Mouse (Mus musculus): ENCODE measurements around the gene E2f1.

Gene E2f1

DNA sequence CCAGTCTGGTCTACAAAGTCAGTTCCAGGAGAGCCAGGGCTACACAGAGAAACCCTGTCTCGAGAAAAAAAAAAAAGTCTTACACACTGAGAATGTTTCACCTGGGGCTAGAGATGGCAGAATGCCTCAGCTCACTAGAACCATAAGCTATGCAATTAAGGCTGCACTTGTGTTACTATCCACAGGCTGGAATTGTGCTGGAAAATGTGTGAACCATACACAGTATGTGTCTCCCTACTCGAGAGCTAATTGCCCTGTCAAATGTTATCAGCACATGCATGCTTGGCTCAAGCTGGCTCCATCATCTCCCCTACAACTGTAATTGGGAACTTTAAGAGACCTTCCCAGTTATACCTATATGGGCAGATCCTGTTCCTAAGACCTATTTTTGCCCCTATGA lies 18.8 kb downstream of the E2f1 start:
- peak in 1 of 2 experiments; percentile 13 for DNase-seq

DNA sequence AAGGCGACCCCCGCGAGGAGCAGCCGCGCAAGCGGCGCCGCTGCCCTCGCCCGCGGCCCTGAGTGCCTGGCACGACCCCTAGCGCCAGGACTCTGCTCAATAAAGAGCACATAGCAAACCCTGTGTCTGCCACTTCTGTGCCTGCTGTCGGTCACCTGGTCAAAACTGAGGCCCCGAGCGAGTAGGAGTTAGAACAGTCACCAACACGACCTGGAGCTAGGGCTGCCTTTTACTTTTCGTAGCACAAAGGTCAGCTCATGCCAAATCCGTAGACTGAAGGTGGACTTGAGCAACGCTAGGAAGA lies 19.9 kb downstream of the E2f1 start:
- DNase-seq: no peak

DNA sequence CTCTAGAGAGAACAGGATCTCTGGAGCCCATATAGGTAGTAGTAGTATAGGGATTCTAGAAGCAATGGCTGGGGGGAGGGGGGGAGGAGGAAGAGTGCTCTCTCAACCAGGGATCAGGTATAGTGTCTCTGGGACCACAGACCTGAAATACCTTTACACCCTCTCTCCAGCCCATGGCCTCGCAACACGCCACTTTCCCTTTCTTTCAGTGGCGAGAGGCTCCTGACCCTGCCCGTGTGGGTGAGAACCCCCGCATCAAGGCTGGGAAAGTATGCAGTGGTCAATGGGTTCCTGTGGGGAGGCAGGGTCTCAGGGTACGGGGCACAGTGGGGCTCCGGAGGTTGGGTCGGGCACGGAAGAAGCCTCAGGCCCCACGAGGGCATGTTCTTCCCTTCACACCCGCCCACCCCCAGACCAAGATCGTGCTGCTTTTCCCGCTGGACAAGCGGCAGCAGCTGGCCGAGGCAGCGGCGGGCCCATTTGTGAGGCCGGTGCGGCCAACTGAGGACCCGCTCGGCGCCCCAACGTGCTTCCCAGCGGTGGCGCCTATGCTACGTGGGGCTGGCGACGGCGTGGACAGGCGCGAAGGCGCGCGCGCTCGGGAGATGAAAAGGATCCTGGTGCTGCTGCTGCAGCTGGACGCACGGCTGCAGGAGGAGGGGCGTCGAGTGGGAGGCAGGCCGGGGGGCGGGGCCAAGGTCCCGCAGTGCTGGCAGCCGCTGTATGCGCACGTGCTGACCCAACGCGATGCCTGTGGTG lies 20.4 kb downstream of the E2f1 start:
- DNase-seq: peak; percentile 26 to 59

DNA sequence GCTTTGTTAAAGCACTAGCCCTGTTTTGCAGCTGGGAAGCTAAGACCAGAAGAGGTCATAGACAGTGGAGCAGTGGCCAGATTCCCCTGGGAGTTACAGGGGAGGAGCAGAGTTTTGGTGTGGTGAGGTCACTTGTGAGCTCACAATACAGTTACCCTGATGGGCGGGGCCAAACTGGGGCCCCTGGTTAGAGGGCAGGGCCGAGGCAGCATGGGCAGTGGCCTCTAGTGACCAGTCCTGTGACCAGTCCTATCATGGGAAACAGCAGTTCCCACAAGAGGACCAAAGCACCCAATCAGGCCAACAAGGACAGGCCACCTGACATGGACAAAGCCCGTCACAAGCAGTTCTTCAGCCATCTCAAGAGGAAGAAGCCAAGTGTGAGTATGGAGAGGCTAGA lies 21.0 kb downstream of the E2f1 start:
- DNase-seq: peak in 1 of 2 experiments; percentile 30

DNA sequence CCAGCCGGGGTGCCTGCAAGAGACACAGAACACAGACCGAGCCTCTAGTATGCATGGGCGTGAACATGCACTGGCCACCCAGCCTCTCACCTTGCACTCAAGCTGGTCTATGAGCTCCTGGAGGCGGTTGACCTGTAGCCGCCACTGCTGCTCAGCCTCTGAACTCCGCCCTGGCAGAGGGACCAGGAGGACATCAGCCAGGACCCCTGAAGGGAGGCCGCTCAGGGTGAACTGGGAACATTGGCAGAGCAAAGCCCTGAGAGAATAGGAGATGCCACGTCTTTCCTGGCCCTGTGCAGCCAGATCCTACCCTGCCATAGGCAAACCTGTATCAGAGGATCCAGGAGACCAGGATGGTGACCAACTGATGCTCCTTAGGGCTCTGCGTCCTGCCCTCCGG lies 23.0 kb downstream of the E2f1 start, which contains the start of gene 1700003F12Rik:
1700003F12Rik (plus strand) TSS at position 375 of the 400 bp plus-strand sequence.
- DNase-seq: peak; percentile 45 to 49

DNA sequence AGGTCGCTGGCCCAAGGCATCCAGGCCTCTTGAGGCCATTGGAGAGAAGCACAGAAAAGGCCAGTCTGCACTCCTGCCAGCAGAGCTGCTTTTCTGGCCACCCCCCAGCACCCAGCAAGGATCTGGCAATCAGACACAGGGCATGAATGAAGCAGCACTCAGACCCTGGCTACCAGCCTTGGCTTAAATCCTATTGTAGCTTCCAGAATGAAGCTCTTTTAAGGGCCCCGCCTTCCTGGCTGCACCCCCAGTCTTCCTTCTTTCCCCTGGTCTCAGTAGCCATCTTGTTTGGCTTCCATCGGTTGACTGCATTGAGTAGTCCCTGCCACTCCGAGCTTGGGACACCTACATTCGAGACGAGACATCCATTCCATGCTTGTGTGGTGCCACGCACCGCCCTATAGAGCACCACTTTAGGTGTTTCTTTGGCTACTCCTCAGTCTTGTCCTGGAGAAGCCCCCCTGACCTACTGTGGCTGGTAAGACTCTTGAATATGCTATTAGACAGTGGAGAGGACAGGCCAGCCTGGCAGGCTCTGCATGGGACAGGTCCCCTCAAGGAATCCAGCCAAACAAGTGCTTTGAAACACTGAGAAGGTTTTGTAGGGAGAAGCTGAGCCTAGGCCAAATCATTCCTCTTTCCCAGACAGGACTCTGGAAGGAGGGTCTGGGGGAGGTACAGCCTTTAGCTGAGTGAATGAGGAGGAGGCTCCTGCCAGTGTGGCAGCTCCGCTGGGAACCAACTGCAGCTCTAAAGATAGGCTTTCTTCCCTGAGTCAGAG lies 25.9 kb downstream of the E2f1 start:
- peak; percentile 98 for DNase-seq

DNA sequence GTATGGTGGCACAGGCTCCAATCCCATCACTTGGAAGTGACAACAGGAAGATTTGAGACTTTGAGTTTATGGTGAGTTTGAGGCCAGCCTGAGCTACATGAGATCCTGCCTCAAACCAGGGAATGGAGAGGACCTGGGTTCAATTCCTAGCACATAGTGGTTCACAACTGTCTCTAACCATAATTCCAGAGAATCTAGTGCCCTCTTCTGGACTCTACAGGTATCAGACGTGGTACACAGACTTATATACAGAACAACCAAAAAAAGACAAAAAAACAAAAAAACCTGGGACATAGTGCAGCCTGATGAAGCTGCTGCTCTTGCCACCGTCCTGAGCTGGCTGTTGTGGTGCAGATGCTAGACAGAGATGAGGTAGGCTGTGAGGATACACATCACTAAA lies 28.1 kb downstream of the E2f1 start:
- DNase-seq: no peak

DNA sequence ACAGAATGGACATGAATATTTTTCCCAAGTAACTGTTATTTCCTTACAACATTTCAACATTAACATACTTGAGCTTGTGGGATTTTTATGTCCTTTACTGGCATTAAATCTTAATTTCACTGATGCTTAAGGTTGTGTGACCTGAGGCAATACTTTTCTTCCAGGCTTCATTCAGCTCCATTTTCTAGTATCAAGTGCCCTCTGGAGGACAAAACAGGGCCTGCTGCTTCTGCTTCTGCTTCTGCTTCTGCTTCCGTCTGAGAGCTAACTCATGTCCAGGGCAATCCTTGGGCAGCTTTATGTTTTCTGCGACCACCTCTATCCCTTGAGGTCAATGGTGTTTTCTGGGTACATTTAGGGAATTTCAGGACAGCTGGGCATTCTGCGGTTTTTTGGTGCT lies 30.0 kb downstream of the E2f1 start:
- DNase-seq: peak; percentile 64 to 79

DNA sequence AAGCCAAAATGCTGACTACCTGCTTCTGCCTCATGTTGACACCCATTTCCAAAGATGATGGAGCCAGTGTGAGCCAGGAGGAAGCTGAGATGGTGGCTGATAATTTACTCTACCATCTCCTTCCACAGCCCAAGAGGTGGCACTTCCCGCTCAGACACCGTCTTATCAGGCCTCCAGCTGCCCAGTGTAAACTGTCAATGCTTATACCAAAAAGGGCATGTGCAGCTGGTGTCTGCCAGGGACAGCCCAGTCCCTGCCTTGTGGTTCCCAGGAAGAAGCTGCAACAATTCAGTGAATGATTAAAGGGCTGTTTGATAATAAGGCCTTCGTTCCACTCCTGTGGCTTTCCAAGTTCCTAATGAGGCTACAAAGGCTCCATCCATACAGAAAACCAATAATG lies 31.0 kb downstream of the E2f1 start:
- DNase-seq: peak; percentile 8 to 23

DNA sequence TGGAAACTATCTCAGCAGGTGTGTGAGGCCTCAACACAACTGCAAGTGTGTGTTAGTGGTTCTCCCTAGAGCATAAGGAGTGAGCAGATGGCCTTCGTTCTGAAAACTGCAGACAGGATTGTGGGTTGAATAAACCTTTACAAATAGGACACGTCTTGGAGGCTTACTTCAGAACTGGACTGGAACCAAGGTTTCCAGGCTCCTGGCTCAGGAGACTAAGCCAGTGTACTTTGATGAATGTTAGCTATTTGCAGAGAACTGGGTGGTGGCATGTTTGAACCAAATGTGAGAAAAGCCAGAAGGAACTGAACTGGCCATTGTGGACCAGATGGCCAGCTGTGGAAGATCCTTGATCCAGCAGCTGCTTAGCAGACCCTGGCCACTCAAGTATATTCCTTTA lies 31.4 kb downstream of the E2f1 start:
- peak; percentile 52 to 60 for DNase-seq

DNA sequence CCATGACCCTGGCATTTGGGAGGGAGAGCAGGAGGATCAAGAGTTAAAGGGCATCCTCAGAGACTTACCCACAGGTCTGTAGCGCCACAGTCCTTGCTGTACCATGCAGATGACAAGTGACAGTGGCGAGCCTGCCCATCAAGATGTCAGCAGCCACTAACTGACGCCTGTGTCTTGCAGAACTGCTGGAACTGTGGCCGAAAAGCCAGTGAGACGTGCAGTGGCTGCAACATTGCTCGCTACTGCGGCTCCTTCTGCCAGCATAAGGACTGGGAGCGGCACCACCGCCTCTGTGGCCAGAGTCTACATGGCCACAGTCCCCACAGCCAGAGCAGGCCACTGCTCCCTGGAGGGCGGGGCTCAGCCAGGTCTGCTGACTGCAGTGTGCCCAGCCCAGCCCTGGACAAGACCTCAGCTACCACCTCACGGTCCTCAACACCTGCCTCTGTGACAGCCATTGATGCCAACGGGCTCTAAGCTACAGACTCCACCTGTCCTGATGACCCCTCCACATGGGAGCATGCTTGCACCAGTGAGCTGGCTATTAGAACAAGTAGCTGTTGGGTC lies 34.9 kb downstream of the E2f1 start:
- DNase-seq: no peak

DNA sequence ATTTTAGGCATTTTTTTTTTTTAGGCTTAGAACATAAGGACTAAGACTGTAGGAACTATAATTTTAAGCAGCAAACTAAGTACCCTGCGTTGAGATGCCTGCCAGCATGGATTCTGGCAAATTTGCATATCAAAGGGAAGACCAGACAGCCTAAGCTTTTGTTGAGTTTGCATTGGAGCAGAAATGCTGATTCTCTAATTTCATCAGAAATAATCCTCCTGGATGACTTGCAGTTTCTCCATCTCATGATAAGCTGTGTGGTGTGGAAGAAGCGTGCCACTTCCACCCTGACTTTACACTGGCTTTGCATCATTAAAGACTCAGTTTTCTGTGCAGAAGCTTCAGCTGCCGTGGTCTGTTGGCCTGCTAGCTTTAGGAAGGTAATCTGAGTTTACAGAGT lies 36.8 kb downstream of the E2f1 start:
- DNase-seq: no peak

DNA sequence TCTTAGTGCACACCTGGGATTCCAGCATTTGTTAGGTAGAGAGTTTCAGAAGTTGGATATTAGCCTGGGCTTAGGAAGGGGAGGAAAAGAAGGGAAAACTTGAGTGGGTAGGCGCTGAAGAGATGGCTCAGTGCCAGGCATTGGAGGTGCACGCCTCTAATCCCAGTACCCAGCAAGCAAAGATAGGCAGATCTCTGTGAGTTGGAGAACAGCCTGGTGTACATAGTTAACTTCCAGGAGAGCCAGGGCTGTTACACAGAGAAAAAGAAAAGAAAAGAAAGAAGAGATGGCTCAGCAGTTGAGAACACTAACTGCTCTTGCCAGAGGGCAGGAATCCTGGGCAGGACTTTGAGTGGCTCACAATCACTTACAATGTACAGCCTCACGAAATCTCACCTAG lies 43.2 kb downstream of the E2f1 start:
- DNase-seq: no peak

DNA sequence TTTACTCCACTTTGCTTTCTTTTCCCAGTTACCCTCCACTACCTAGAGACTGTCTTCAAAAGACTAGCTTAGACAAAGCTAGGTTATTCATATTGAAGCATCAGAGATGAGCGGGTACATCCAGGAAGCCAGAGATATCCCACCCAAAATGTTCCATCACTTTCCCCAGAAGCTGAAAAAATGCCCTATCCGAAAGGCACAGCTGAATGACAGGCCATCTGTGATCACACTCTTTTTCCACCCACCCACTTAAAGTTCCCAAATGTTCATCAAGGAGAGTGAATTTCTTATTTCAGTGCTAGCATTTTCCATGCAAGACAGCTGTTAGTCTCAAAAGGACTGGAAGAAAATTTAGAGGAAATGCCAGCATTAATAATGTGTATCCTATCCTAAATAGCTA lies 44.4 kb downstream of the E2f1 start:
- no peak for DNase-seq

DNA sequence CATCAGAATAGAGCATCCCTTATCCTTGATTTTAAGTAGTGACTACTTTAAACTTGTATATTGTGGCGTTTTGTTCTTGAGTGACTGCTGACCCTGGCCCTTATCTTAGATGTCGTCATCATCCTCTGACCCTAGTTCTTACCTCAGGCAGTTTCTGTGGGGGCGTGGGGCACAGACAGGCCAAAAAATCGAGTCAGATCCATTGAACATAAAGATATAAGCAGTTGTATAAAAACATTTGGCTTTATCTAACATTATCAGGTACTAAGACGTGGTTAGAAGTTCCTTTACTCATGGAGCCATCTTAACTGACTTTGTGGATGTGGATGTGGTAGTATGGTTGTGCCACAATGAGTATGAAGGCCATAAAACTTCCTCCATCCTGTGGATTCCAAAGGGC lies 47.4 kb downstream of the E2f1 start:
- DNase-seq: no peak

DNA sequence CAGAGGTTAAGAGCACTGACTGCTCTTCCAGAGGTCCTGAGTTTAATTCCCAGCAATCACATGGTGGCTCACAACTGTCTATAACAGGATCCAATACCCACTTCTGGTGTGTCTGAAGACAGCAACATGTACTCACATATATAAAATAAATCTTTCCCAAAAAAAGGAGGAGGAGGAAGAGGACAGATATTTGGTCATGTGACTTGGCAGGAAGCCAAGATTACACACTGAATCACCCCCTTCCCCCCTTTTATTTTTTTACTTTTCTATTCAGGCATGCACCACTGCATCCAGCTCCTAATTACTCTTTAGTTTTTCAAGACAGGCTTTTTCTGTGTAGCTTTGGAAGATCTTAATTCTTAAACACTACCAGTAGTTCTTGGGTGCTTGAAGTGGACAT lies 48.2 kb downstream of the E2f1 start:
- no peak for DNase-seq

DNA sequence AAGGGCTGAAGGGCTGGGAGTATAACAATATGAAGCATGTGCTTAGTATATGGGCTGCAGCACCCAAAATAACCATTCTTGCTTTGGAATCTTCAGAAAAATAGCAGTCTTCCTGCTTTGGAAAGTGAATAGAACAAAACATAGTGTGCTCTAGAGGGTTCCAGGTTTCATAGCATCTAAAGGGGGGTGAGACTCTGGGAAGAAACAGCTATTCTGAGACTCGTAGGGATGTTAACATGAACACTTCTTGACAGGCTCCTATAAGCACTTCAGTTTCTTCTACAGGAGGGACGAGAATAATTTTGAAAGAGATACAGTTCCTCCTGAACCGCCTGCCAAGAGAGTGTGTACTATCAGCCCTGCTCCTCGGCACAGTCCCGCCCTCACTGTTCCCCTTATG lies 52.3 kb downstream of the E2f1 start:
- DNase-seq: no peak

DNA sequence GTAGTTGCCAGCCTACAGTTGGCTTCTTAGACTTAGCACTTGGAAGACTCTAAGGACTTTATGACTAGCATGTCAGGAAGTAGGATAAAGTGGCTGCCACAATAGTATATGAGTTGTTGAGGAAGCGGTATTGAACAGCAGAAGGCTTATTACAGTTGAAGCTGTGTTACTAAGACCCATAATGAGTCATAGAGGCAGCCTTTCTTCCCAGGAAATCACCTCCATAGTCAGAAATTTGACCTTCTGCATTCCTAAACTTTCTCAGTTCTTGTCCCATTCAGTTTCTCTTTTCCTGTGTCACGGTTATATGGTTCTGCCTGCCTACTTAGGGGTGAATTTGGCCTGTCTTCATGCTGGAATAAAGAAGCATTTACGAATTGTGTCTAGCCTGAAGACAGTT lies 52.7 kb downstream of the E2f1 start:
- DNase-seq: no peak

DNA sequence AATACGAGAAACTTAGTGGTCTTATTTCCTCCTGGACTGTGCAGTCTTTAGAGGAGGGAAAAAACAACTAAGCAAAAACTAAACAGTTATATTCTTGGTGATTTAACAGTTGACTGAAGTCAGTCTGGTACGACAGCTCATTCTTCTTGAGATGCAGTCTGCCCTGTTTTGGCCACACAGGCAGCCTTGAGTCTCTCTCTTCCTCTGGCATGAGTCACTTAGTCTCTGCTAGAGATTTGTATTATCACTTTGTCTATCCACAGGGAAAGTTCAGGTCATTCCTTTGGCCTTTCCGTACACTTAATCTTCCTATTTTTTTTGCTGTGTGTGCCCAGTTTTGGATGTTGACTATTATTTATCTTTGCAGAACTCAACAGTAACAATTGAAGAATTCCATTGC lies 59.6 kb downstream of the E2f1 start:
- no peak for DNase-seq

All from cerebellum, postnatal 25 days (tissue).